Mouse (Mus musculus) testis, adult 2 months (tissue): ENCODE data around the gene Olfr215. TPM values are rescaled to one million over a fixed set of nuclear protein-coding genes. Genes with fewer than 3 reads are reported as not detected.
"Not testable (repeated sequence)": the region's sequence is repeated elsewhere in the genome, so short reads cannot be mapped to it uniquely, and the experiment has no call there.

ENCODE experiments used
- H3K27ac ChIP-seq: fragments of 200-500 bp; 2 replicates; pipeline ENCODE4 v1.5.1; 2012; ENCODE audit warnings: low read depth, low read length; ENCODE audit not compliant: control insufficient read depth, insufficient read depth
- H3K27me3 ChIP-seq: fragments of 200-500 bp; 2 replicates; pipeline ENCODE4 v1.6.1; 2012; ENCODE audit warnings: mild to moderate bottlenecking, low read length, moderate library complexity; ENCODE audit not compliant: control insufficient read depth, insufficient read depth
- H3K36me3 ChIP-seq: fragments of 200-500 bp; 2 replicates; pipeline ENCODE4 v1.6.1; 2012; ENCODE audit warnings: mild to moderate bottlenecking, low read length; ENCODE audit not compliant: control insufficient read depth, insufficient read depth
- H3K4me1 ChIP-seq: fragments of 200-500 bp; 2 replicates; pipeline ENCODE4 v1.6.1; 2012; ENCODE audit warnings: low read length; ENCODE audit not compliant: control insufficient read depth, insufficient read depth
- H3K4me3 ChIP-seq: fragments of 200-500 bp; 2 replicates; pipeline ENCODE4 v1.5.1; 2012; ENCODE audit warnings: low read depth, mild to moderate bottlenecking, low read length, moderate library complexity, mixed read lengths; ENCODE audit not compliant: control insufficient read depth
- CTCF ChIP-seq: fragments of 200-500 bp; IDR thresholded peaks from 2 replicates; pipeline ENCODE4 v1.5.1; 2012; ENCODE audit warnings: low read depth, mild to moderate bottlenecking, inconsistent platforms, low read length, moderate library complexity; ENCODE audit not compliant: control insufficient read depth, insufficient read depth, insufficient replicate concordance
- POLR2A ChIP-seq: fragments of 200-500 bp; IDR thresholded peaks from 2 replicates; pipeline ENCODE4 v1.6.1; 2012; ENCODE audit warnings: low read depth, mild to moderate bottlenecking, inconsistent platforms, low read length, moderate library complexity; ENCODE audit not compliant: control insufficient read depth
- polyA plus RNA-seq: library from polyadenylated mRNA; depleted of rRNA; stranded (reverse); fragments of >200 nt; gene quantifications from 2 replicates; pipeline ENCODE4 v1.2.3, GENCODE M21; 2012

Gene Olfr215
- polyA plus RNA-seq, 1 experiment: 0.89 TPM

- TF ChIP-seq POLR2A (no peak), CTCF (no peak)
Measured at GRCm38 (mm10) chr6:116618073-116618472, 34.1 kb upstream of the Olfr215 start.

GRCm38 (mm10) chr6:116615719-116616118, 31.7 kb upstream of the Olfr215 start:
- H3K36me3 ChIP-seq: no peaks in the 10 kb centered on the region

More at GRCm38 (mm10) chr6:116618073-116618472, 34.1 kb upstream of the Olfr215 start:
- Histone ChIP-seq H3K36me3 (no peaks in the 10 kb centered on the region), H3K27me3 (no peaks in the 10 kb centered on the region), H3K27ac (no peak overlapping the region), H3K4me3 (no peak overlapping the region), H3K4me1 (no peaks in the 10 kb centered on the region)

GRCm38 (mm10) chr6:116607230-116607629, 23.2 kb upstream of the Olfr215 start:
- Histone ChIP-seq H3K27ac (no peak overlapping the region), H3K4me1 (no peaks in the 10 kb centered on the region), H3K36me3 (no peaks in the 10 kb centered on the region), H3K27me3 (no peaks in the 10 kb centered on the region), H3K4me3 (no peak overlapping the region)
- TF ChIP-seq POLR2A (no peak), CTCF (no peak)

More at GRCm38 (mm10) chr6:116615719-116616118, 31.7 kb upstream of the Olfr215 start:
- Histone ChIP-seq H3K4me1 (no peaks in the 10 kb centered on the region), H3K4me3 (no peak overlapping the region), H3K27ac (no peak overlapping the region), H3K27me3 (no peaks in the 10 kb centered on the region)
- no peak for TF ChIP-seq POLR2A
- TF ChIP-seq CTCF: no peak

- H3K4me3 ChIP-seq, H3K4me1 ChIP-seq, H3K36me3 ChIP-seq, H3K27ac ChIP-seq, H3K27me3 ChIP-seq: not testable (repeated sequence)
Measured at GRCm38 (mm10) chr6:116600969-116601368, 17.0 kb upstream of the Olfr215 start.

GRCm38 (mm10) chr6:116569834-116570233, 14.2 kb downstream of the Olfr215 start:
- TF ChIP-seq CTCF: no peak
- TF ChIP-seq POLR2A: no peak

GRCm38 (mm10) chr6:116554952-116555351, 29.0 kb downstream of the Olfr215 start:
- no peak for TF ChIP-seq CTCF
- no peak for TF ChIP-seq POLR2A
- Histone ChIP-seq H3K4me3 (no peak overlapping the region), H3K27me3 (no peaks in the 10 kb centered on the region), H3K27ac (no peak overlapping the region), H3K4me1 (no peaks in the 10 kb centered on the region), H3K36me3 (no peaks in the 10 kb centered on the region)

More at GRCm38 (mm10) chr6:116569834-116570233, 14.2 kb downstream of the Olfr215 start:
- Histone ChIP-seq H3K4me1 (no peaks in the 10 kb centered on the region), H3K27ac (no peak overlapping the region), H3K27me3 (no peaks in the 10 kb centered on the region), H3K4me3 (no peak overlapping the region), H3K36me3 (no peaks in the 10 kb centered on the region)

- no peaks in the 10 kb centered on the region for H3K27me3 ChIP-seq
- TF ChIP-seq CTCF: no peak
- TF ChIP-seq POLR2A: no peak
- no peaks in the 10 kb centered on the region for H3K4me1 ChIP-seq
- no peak within 1 kb of the TSS for H3K4me3 ChIP-seq
- H3K27ac ChIP-seq: no peak within 1 kb of the TSS
- no peaks in the 10 kb centered on the region for H3K36me3 ChIP-seq
Measured at GRCm38 (mm10) chr6:116553935-116554334, 30.1 kb downstream of the Olfr215 start, which contains the start of gene Olfr214. Gene Olfr214 (plus strand): TSS chr6:116554235.

GRCm38 (mm10) chr6:116550841-116551240, 33.2 kb downstream of the Olfr215 start, which contains the start of gene Gm5580:
Gene Gm5580 (plus strand): TSS chr6:116551141.
- not testable (repeated sequence) for H3K27me3 ChIP-seq, H3K4me3 ChIP-seq, H3K27ac ChIP-seq, H3K4me1 ChIP-seq, H3K36me3 ChIP-seq
